Mouse (Mus musculus) gastrocnemius, postnatal 25 days (tissue): ENCODE results near the gene 5330417H12Rik. TPM values are rescaled to one million over a fixed set of nuclear protein-coding genes. Genes with fewer than 3 reads are reported as not detected.

Experiments
- DNase-seq: peaks from one replicate; pipeline ENCODE4 v3.0.0; 2022
- long read RNA-seq, 2 experiments: library from polyadenylated mRNA; stranded (forward); transcript quantifications; one replicate each; pipeline ENCODE4 v2.0.0; 2021
- total RNA-seq, 2 experiments: library from RNA; stranded (reverse); gene quantifications; 1 replicate in 1 of 2; 2 replicates in 1 of 2; pipeline ENCODE4 v1.2.3; 2021

The 5330417H12Rik gene
- total RNA-seq, result not detected
- long read RNA-seq, experiment 1, result 0 reads
- long read RNA-seq, experiment 2, result 0 reads

GRCm38 (mm10) chr7:107625061-107625460, at the start of gene 5330417H12Rik:
Gene 5330417H12Rik, minus strand, starts transcription at chr7:107625161.
- DNase-seq, result no peak

- DNase-seq, result no peak
These were observed 43.6 kb upstream of the 5330417H12Rik start for GRCm38 (mm10) chr7:107668514-107668913.

GRCm38 (mm10) chr7:107666262-107666902, 41.4 kb upstream of the 5330417H12Rik start:
- no peak for DNase-seq

- peak; percentile 55 for DNase-seq
These were observed 40.8 kb upstream of the 5330417H12Rik start for GRCm38 (mm10) chr7:107665586-107666261.

GRCm38 (mm10) chr7:107665221-107665585, 40.2 kb upstream of the 5330417H12Rik start:
- no peak for DNase-seq

GRCm38 (mm10) chr7:107664063-107665056, 39.4 kb upstream of the 5330417H12Rik start:
- DNase-seq, result peak; percentile 78

- DNase-seq, result no peak
These were observed 38.7 kb upstream of the 5330417H12Rik start for GRCm38 (mm10) chr7:107663621-107664020.

- no peak for DNase-seq
These were observed 36.9 kb upstream of the 5330417H12Rik start for GRCm38 (mm10) chr7:107661843-107662281.

GRCm38 (mm10) chr7:107661189-107661842, 36.4 kb upstream of the 5330417H12Rik start:
- peak; percentile 31 for DNase-seq

GRCm38 (mm10) chr7:107659186-107659918, 34.4 kb upstream of the 5330417H12Rik start:
- no peak for DNase-seq

GRCm38 (mm10) chr7:107656451-107656850, 31.5 kb upstream of the 5330417H12Rik start:
- no peak for DNase-seq

- no peak for DNase-seq
These were observed 26.9 kb upstream of the 5330417H12Rik start for GRCm38 (mm10) chr7:107651821-107652220.

GRCm38 (mm10) chr7:107649990-107650389, 25.0 kb upstream of the 5330417H12Rik start:
- no peak for DNase-seq

GRCm38 (mm10) chr7:107648937-107649688, 24.2 kb upstream of the 5330417H12Rik start:
- no peak for DNase-seq

GRCm38 (mm10) chr7:107644987-107645386, 20.0 kb upstream of the 5330417H12Rik start:
- DNase-seq, result no peak

GRCm38 (mm10) chr7:107642586-107643275, 17.8 kb upstream of the 5330417H12Rik start:
- no peak for DNase-seq

- no peak for DNase-seq
These were observed 13.1 kb upstream of the 5330417H12Rik start for GRCm38 (mm10) chr7:107638026-107638425.

GRCm38 (mm10) chr7:107637398-107637797, 12.4 kb upstream of the 5330417H12Rik start:
- no peak for DNase-seq

GRCm38 (mm10) chr7:107633201-107633600, 8.2 kb upstream of the 5330417H12Rik start:
- no peak for DNase-seq

- DNase-seq, result no peak
These were observed 3.4 kb upstream of the 5330417H12Rik start for GRCm38 (mm10) chr7:107628383-107628782.
